Mouse (Mus musculus) bone marrow macrophage, adult 2 months (primary cell): ENCODE results near the gene Rapgef6.

ENCODE experiments used
- CTCF ChIP-seq: IDR thresholded peaks from 2 replicates; pipeline ENCODE4 v1.5.1; 2012; ENCODE audit warnings: low read depth, mild to moderate bottlenecking, low read length, moderate library complexity
- POLR2A ChIP-seq: IDR thresholded peaks from 2 replicates; pipeline ENCODE4 v1.6.1; 2012; ENCODE audit warnings: mild to moderate bottlenecking, low read depth, low read length, borderline replicate concordance

DNA sequence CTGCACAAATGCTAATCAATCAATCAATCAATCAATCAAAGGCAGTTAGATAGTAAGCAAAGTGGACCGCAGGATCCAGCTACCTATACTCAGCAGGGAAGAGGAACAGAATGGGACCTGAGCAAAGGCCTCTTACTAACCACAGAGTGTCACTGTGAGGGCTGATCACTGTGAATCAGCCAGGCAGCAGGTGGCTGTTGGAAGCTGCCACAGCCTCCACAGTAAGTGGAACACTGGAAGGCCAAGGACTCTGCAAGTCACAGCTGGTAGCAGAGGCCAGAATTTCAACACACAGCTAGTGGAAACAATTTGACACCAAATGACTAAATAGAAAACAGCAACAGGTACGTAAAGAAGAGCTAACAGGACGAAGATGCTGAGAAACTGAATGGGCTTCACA is 196.0 kb downstream of the Rapgef6 start:
- TF ChIP-seq CTCF (no peak), POLR2A (no peak)
